Mouse (Mus musculus) spleen, postnatal 14 days (tissue): Measurements from ENCODE around the gene Grik5.

Source experiments
- DNase-seq, 2 experiments: peaks; one replicate each; pipeline ENCODE4 v3.0.0; 2021 to 2022; ENCODE audit warnings: low spot score in 2 of 2

Grik5 gene

GRCm38 (mm10) chr7:25034796-25035195 lies 37.4 kb downstream of the Grik5 start:
- no peak for DNase-seq

- no peak for DNase-seq
Measured at GRCm38 (mm10) chr7:25031528-25031927, 40.6 kb downstream of the Grik5 start.

GRCm38 (mm10) chr7:25030032-25030753 lies 42.0 kb downstream of the Grik5 start:
- peak; percentile 39 to 71 for DNase-seq

DNA sequence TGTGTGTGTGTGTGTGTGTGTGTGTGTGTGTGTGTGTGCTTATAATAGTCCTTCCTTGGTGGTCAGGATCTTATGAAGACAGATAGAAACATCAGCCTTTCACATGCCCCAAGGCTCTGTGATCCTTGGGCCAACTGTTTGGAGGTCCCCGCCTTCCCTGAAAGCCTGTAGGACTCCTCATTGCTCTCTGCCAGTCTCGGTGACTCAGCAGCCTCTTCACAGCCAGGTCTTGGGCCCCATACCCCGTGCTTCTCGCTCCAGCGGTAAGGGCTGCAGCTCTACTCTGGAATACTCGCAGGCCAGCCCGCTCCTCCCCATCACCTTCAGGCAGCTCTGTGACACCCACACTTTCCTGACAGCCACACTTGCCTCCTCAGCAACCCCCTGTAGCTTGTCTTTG lies 45.7 kb downstream of the Grik5 start:
- no peak for DNase-seq

- DNase-seq, result no peak
Measured at GRCm38 (mm10) chr7:25025855-25026439, 46.2 kb downstream of the Grik5 start.

DNA sequence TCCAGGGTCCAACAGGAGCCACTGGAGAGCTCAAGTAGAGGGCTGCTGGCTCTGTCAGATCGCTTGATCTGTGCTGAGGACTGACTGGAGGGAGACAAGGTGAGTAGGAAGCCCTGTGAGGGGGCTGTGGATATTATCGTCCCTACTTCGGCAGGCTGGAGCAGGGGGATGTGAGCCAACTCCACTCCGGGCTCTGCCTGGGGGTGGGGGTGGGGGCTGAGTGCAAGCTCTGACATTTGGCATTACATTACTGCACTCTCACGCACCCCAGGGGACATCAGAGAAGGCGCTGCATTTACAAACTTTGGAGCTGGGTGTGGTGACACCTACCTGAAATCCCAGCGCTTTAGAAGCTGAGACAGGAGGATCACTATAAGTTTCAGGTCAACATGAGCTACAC lies 60.6 kb downstream of the Grik5 start:
- no peak for DNase-seq

DNA sequence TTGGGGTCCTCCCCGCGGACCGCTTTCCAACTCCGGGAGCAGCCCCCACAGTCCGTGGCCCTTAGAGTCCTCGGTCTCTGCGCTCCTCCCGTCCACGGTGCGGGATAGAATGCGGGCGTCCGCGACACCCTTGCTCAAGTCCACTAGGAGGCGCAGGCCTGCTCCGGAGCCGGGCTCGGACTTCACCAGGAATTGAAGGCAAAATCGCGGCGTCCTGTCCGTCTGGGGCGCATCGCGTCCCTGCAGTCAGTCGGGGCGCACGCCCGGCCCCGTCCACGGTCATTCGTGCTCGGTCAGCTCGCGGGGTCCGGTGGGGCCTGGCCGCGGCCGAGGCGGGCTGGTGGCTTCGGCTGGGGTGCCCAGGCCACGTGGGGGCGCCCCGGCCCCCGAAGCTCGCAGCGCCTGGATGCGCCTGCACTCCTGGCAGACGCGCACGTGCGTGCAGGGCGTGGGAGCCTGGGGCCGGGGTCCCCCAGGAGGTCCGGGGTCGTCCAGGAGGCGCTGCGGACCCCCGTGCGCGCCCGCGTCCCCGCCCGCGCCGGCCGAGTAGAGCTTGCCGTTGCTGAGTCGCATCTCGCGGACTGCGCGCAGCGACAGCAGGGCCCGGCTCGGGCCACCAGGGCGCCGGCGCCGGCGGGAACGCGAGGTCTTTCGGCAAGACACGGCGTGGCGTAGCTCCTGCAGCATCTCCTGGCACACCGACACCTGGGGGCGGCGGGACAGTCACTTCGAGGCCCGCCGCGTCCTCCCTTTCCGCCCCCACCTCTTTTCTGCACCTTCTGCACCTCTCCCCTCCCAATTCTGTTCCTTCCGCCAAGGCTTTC lies 61.8 kb downstream of the Grik5 start:
- DNase-seq, result no peak

- DNase-seq, result no peak
Measured at GRCm38 (mm10) chr7:25009099-25009700, 62.9 kb downstream of the Grik5 start.

DNA sequence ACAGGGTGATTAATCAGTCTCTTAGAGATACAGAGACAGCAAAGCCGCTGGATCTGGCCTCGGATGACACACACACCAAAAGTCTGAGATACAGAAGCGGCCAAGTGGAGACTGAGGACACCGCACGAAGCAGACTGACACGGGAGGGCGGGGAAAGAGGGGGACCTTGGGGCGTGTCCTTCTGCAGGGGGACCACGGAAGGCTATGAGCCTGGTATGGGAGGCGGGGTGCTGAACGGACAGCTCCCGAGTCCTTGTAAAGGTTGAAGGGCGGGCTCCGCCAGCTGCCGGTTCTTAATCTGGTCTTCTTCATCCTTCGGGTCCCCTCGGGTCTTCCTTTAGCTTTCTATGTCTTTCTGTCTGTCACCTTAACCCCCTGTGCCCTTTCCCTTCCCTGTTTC lies 63.5 kb downstream of the Grik5 start:
- peak in 1 of 2 experiments; percentile 49 for DNase-seq

DNA sequence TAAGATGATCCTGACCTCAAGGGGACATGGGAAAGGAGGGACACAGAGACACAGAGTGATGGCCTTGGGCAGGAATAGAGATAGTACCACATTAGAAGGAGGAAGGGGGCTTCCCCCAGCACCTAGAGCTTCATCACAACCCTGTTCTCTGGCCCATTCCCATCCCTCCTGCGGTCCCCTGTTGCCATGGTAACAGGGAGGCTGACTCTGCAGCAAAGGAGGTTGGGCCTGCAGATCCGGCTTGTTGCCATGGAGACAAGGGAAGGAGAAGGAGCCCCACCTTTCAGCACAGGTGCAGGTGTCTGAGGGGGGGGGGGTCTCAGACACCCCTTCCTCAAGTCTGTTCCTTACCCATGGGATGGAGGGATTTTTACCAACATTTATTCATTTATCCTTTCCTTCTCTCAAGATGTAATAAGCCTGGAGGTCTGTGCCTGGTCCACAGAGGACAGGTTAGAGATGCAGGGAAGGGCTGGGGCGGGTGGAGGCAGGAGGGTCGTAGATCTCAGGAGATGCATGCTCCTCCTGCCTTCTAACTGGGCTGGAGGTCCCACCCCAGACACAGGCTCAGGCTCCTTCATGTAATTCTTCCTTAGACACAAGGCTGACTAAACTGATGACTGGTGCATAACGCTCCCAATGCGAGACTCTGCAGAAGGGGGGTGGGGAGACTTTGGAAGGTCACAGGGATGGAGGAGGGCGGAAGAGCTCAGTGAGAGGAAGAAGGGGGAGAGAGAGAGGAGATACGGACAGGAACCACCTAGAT lies 64.4 kb downstream of the Grik5 start:
- no peak for DNase-seq

GRCm38 (mm10) chr7:25006586-25007364 lies 65.4 kb downstream of the Grik5 start:
- DNase-seq, result no peak

DNA sequence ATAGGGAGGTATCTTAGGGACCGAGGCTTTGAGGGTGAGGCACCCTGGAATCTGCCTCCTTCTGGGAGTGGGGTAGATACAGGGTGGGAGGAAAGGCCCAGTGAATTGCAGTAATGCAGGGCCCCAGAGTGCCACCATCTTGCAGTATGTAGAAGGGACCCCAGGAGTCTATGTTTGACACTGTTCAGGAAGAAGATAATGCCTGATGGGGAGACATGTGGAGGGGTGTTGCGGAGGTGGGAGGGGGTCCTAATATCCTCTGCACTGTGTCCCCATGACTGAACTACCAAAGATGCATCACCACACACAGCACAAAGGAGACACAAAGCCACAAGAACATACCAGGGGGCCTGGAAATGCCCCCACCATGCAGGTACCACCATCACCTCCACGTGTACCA lies 66.0 kb downstream of the Grik5 start:
- DNase-seq, result no peak

GRCm38 (mm10) chr7:25005421-25006065 lies 66.6 kb downstream of the Grik5 start, which contains the start of gene Atp1a3:
Gene Atp1a3, minus strand, starts transcription at chr7:25005958.
- DNase-seq, result no peak

GRCm38 (mm10) chr7:25004806-25005205 lies 67.3 kb downstream of the Grik5 start:
- no peak for DNase-seq

DNA sequence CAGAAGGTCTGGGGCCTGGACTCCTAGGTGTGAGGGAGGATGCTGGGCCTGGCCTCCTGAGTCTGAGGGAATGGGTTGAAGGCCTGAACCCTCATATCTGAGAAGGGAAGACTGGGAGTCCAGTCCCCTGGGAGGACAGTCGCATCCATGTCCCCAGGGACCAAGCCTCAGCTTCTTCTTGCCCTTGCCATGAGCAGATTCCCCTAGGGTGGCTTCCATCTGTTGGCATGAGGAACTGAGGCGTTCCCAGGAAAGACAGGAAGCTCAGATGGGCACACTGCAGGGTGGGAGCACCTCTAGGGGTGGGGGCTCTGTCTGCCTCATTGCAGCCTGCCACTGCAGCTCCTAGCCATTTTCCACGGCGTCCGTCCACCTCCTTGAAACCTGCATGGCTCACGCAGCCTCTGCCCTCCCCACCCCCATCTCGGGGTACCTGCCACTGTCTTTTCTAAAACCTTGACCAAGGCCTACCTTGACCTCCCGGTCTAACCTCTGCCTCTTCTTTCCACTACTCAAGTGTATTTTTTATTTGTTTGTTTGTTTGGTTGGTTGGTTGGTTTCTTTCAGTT lies 68.2 kb downstream of the Grik5 start:
- no peak for DNase-seq

DNA sequence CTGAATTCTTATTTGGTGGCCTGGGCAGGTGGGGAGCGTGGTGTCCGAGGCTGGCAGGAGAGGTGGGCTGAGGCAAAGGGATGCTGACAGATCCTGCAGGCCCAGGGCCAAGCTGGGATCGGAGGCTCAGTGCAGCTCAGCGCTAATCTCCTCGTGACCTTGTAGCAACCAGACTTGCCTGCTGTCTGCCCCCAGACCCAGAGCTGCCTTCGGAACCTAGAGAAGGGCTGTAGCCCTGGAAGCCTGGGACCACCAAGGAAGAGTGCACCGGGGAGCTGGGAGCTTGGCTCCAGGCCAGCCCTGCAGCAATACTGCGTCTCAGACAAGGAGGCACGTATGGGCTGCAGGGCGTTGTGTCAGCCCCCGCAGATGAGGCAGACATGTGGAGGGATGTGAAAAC lies 68.9 kb downstream of the Grik5 start:
- DNase-seq, result no peak

GRCm38 (mm10) chr7:25000711-25001110 lies 71.4 kb downstream of the Grik5 start:
- no peak for DNase-seq

DNA sequence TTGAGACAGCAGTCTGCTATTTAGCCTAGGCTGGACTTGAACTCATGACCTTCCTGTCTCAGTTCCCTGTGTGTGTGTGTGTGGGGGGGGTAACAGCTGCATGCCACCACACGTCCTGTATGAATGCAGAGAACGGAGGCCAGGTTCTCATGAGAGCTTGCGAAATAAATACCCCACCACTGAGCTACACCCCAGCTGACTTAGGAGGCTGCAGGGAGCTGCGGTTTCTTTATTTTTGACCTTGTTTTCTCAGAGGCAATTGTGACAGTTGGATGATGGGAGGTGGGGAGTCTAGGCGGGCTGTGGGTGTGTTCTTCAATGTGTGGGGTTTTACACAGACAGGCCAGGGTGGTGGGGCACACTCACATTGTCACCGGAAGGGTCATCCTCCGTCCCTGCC lies 71.9 kb downstream of the Grik5 start:
- DNase-seq, result no peak

DNA sequence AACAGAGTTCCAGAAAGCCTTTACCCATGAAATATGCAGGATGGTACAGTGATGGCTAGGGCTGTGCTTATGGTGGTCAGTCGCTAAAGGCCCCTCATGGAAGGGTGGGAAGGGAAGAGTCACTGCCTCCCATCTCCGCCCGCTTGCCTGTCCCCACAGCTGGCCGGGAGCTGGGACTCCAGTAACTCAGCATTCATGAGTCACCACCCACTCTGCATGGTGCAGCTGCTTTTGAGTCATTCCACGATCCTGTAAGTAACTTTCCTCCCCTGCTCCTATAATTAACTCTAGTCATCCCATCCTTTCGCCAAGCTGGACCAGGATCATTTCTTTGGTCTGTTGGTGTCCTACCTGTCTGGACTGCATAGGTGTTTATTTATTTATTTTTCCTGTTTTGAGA lies 79.1 kb downstream of the Grik5 start:
- DNase-seq, result no peak

GRCm38 (mm10) chr7:24990478-24990877 lies 81.7 kb downstream of the Grik5 start:
- no peak for DNase-seq
